Mouse (Mus musculus) thymus, postnatal 0 days (tissue): ENCODE results near the gene Whrn. TPM values are rescaled to one million over a fixed set of nuclear protein-coding genes. Genes with fewer than 3 reads are reported as not detected.

Source experiments
- DNase-seq: peaks from one replicate; pipeline ENCODE4 v3.0.0-alpha.2; 2015; ENCODE audit warnings: low spot score
- polyA plus RNA-seq: library from polyadenylated mRNA; unstranded; fragments of >200 nt; fragmentation: Nextera tagmentation; extraction: Ambion mirVana; gene quantifications from 2 replicates; pipeline ENCODE4 v1.2.1, GENCODE M21; 2015

The Whrn gene
- polyA plus RNA-seq = 12.0 and 17.1 TPM in 2 replicates

DNA sequence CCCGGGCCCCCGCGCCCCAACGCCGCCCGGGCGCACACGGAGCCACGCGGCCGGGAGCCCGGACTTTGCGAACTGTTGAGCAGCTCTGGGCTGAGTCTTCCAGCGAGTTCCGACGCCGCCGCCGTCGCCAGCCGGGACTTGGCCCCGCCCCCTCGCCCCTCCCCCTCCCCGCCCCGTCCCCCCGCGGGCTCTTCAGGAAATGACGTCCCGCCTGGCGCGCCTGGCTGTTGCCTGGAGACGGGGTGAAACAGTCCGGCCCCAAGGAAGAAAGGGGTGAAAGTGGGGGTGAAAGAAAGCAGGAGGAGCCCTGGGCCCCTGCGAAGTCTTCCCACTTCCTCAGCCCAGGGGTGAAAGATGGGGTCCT, at the start of gene Whrn:
Gene Whrn (minus strand): TSS at position 77 of the 364 bp plus-strand sequence.
- DNase-seq = peak; percentile 91

DNA sequence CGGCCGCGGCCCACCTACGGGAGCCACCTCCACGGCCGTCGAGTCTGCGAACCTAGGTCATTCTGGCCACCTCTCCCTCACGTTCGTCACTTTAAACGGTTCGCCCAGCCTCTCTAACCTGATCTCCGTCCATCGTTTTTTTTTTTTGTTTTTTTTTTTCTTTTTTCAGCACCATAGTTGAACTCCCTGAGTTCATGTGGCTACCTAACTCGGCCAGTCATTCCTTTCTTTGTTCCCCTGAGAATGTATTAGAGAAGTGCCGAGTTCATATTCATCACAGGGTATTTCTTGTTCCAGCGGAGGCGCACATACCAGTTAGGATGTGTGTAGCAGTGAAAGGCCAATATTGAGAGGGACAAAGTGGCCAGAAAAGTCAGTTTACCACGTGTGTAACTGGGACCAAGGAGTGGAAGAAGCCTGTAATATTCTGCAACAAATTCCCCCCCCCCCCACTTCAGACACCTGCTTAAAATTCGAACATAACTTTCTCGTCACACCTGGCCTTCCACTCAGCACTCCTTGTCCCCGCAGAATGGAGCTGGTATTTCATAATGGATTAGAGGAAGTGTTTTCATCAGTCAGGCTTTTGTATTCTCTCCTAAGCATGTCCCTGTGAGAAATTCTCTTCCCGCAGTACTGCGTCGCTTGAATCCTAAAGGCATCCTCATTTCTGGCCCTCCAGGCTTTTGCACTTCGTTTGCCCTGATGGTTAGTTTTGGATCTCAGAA, 49.6 kb upstream of the Whrn start:
- no peak for DNase-seq

DNA sequence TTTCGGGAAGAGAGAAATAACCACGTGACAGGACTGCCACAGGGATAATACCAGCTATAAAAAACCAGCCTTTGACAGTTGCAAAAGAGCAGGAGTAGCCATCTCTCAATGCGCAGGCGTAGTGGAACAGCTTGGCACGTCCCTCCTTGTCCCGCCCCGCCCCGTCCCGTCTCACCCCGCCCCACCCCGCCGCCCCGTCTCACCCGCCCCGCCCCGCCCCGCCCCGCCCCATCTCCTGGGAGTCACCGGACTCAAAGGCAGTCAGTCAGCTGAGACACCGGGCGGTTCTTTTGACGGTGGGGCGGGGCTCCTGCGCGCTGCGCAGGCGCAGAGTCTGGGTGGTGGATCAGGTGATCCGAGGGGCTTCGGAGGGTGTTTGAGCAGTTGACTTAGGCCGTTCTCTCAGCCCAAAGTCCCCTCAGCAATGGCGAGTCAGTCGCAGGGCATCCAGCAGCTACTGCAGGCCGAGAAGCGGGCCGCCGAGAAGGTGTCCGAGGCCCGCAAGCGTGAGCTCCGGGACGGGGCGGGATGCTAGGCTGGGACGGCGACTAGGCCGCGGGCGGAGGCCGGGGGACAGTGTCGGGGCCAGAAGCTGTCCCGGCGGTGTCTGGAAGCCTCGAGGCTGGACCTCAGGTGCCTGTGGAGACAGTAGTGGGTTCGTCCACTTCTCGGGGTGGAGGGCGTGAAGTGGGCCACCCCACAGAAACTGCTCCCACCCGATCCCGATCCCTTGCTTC, 48.9 kb upstream of the Whrn start, which contains the start of gene Atp6v1g1:
Gene Atp6v1g1 (plus strand): TSS at position 279 of the 737 bp plus-strand sequence.
- peak; percentile 95 for DNase-seq

DNA sequence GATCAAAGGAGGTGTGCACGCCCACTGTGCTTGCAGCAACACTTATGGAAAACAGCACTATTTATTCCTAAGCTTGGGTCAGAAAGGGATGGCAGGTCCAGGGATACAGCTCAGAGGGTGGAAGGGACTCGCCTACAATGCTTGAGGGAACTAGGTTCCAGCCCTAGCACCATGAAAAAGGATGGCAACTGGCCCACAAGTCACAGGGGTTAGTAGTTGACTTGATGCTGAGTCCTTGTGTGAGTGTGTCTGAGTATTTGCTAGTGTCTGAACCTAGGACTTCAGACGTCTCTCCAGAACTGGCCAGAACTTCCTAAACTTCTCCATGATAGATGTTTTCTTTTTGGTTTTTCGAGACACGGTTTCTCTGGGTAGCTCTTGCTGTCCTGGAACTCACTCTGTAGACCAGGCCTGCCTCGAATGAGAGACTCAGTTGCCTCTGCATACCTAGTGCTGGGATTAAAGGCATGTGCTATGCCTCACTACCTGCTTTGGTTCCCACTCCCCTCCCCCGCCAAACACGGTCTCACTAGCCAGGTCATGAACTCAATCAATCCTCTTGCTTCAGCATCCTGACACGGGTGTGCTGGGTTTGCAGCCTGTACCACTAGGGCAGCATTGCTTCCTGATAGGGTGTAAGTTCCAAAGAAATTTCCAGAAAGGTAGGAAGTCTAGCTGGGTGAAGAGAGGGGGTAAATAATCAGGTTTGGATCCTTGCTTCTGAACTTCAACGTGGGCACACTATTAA, 48.1 kb upstream of the Whrn start:
- DNase-seq = no peak

DNA sequence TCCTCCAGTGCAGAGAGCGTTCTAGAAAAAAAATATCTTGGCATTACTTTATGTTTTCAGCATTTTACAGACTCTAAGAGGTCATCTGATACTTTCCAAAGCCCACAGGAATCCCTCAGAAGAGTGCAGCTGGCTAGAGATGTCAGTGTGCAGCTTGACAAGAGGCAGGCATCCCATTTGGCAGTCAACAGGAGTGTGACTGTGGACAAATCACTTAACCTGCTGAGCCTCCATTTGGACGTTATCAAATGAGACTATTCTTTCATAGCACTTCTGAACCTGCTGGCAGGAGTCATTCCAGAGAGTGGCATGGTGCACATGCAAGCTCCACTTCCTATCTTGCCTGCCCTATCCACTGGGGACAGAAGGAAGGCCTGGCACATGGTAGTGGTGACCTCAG, 46.4 kb upstream of the Whrn start:
- DNase-seq = no peak

DNA sequence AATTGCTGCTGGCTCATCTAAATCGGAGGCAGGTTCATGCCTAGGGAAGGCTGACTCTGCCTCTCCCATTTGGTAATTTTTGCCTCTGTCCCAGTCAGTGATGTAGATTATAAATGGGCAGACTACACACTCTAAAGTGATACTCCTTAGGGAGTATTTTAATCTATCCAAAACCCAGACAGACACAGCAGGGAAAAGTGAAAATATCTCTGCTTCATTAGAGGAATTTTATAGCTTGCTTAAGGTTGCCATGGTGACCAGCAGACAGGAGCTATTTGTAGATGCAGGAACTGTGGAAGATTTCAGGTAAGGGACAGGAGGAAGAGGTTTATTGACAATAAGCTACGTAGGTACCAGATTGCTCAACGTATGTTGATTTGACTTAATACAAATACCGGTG, 41.8 kb upstream of the Whrn start:
- DNase-seq = no peak

DNA sequence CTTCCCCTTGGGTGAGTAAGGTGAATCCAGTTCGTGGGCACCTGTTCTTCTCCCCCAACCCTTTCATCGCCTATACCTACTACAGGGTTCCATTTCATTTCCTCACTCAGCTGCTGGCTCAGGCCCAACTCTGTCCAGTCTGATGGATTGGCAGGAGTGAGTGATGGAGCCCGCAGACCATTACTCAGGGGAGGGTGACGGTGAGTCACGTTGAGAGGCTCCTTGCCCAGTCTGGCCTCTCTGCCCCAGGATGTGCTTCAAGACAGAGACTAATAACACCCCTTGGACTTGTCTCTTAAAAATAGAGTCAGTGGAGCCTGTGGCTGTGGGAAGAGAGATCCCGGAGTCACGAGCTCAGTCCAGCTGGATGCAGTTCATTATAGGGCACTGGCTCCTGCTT, 34.6 kb upstream of the Whrn start:
- no peak for DNase-seq

DNA sequence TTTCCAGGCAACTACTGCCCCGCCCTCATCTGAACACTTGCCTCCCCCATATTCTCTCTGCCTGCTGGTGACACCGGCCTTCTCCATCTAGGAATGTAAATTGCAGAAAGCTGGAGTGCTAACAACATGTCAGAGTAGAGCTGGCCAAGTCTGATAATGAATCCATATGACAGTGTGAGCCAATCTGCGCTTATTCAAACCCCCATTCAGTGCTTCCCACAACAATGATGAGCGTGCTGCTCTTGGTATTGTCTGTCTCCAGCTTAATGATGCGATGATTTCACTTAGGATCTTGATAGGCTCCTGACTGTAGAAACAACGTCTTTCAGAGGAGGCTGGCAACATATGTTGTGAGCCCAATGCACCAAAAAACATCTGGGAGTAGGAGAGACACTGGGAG, 33.2 kb upstream of the Whrn start:
- DNase-seq = no peak

DNA sequence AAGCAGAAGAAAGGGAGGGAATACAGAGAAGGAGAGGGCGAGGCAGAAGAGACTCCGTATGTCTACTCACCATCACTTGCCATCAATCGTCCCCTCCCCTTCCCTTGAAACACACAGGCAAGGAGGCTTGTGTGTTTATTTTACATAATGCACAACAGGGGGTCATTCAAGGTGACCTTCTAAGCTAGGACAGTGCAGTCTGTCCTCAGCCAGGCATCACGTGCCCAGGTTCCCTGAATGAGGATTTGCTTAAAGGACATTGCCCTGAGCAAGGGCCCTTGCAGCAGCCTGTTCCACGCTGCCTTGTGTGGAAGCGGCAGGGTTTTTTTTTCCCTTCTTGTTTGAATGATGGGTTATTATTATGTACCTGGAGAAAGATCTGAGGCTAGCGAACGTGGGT, 29.7 kb upstream of the Whrn start:
- no peak for DNase-seq

DNA sequence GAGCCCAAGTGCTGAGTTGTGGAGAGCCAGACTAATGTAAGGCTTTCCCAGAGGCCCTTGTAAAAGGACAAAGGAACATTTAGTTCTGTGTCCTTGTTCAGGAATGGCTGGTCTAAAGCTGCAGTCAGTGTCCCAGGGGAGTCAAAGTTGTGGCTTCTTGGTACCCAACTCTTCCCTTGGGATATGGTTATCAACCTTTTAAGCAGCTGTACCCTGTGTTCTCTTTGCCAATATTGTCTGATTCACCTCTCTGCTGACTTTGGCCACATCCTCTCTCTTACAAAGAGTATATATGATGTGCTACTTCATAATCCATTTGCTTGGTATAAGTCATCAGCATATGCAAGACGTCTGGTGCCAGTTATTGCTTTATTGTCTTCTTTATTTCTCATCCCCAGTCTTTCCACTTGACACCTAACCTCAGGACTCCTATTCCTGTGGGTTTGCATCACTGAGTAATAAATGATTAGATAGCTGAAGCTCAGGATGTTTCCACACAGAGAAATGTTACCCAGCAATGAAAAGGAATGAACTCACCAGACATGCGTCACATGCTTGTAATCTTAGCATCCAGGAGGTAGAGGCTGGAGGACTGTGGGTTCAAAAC, 26.1 kb upstream of the Whrn start:
- no peak for DNase-seq

DNA sequence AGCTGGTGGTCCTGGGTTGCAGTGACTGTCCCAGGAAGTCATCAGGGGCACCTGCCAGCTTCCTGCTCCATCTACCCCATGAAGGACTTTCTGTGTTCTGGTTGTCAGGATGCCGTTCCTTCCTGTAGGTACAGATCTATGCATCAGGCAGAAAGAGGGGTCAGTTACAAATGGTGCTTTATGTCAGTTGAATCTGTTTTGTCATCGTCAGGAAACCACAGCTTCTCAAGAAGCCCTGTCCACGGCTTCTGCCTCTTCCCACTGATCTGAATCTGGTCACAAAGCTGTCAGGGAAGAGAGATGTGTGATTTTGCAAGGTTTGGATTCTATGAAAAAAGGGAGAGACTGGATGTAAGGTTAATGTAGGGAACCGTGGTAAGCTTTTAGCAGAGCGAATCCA, 19.2 kb upstream of the Whrn start:
- no peak for DNase-seq

DNA sequence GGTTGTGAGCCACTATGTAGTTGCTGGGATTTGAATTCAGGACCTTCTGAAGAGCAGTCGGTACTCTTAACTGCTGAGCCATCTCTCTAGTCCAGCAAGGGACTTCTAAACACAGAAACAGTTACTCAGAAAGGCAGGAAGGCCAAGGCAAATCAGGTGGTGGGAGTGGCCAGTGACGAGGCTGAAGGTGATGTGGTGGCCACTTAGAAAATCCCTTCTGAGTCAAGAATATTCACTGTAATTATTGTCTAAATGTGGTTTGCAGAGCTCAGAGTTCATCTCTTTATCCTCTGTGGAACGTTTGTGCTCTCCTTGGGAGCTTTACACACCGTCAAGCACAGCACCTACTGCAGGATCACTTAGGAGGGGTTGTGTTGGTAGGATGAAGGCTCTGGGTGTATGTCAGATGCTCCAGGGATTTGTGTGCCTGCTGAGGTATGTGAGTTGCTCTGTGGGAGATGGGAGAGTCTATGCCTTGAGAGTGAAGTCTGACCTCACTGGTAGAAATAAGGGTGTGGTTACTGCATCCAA, 18.7 kb upstream of the Whrn start:
- DNase-seq = no peak

DNA sequence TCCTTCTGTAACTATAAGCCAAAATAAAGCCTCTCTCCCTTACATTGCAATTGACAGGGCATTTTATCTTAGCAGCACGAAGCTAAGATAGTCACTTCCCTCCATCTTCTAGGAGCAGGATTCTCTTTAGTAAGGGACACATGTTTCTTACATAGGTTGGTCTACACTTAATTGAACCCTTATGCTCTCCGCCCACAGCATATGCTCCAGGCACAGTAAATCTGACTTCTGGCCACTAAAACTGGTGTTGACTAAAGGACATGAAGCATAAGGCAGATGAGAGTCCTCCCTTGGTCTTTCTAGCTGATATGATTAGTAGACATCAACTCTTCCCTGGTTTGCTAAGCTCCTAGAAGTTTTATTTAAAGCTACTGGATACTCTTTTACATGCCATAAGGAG, 17.1 kb upstream of the Whrn start:
- no peak for DNase-seq

DNA sequence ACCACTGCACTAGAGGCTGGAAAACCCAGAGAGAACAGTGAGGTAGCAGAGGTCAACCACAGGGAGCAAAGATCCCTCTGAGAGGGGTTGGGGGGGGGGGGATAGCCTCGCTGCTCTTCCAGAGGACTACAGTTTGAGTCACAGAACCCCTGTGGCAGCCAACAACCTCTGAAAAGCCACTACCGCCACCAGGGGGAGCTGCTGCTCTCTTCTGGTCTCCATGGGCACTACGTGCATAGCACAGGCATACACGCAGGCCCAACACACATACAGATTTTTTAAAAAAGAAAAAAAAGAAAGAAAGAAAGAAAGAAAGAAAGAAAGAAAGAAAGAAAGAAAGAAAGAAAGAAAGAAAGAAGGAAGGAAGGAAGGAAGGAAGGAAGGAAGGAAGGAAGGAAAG, 12.4 kb upstream of the Whrn start:
- DNase-seq = peak; percentile 81

DNA sequence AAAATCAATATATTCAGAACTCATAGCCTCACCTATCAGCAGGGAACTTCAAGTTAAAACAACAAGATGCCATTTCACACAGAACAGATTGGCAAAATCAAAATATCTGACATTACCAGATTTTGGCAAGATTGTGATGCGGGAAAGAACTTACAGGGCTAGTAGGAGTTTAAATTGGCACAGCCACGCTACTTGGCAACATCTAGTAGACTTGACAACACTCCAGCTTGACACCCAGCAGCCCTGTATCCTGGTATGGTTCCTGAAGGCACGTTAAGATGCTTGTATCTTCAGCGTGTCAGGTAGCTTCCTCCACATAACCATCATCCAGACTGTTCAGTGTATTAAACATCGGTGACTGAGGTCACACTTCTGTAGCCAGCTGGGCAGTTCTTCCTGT, 11.7 kb upstream of the Whrn start:
- DNase-seq = no peak

DNA sequence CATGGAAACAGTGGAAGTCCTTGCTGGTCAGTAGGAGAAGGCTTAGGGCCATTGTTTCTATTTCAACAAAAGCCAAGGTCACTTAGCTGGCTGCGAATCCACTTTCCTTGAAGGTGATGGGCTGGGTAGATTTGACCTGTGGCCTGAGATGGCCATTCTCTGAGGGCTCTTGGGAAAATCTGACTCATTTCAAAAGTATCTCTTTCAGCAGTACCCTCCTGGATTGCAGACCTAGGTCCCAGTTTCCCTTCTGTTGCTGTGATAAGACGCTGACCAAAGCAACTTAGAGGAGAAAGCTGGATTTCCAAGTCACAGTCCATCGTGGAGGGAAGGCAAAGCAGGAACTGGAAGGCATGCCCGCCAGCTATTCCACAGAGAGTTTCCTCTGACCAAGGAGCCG, 8.2 kb upstream of the Whrn start:
- DNase-seq = no peak

DNA sequence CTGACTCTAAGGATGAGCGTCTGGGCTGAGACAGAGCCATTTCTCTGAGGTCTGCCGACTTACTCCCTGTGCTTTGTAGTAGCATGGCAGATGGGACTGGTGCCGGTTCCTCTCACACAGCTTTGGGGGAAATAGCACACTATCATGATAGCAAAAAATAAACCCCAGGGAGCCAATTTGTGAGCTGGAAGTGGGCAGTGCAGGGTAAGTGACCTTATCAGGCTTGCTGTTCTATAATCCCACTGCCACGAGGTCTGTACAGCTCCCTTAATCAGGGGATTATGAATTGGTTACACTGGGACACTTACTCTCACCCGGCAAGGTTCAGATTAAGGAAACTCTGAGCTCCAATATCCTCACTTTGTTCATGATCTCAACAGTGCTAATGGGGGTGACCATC, 5.3 kb upstream of the Whrn start:
- DNase-seq = no peak

DNA sequence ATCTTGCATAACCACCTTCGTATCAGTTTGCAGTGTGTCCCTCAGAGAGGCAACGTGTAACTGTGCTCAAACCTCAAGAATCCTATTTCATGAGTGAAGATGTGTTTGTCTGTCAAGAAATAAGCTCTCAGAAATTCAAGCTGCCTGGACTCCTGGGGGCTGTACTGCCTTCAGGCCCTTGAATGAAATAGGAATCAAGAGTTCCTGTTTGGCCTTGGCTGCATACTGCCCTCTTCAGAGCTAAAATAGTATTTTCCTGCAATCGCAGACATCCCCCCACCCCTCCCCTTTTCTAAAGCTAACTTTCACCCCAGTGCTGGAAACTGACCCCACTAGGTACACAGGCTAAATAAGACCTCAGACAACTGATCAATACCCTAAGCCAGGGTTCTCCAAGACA, 2.6 kb upstream of the Whrn start:
- peak; percentile 43 for DNase-seq

DNA sequence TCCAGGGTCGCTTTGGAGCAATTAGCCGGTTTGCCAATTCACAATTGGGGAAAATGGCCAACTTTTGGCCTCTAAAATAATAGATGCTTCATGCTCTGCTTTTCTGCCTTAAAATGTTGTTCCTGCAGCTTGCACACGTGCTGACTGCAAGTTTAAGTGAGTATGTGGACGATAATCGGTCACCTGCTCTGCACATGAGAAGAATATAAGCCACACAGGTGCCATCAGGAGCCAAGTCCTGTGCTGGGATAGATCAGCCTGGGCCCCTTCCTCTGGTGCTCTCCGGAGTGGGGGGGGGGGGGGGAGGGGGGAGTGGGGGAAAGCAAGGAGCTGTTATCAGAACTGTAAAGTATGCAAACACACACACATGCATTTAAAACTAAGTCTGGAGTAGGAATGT, 521 bp upstream of the Whrn start:
- DNase-seq = no peak

DNA sequence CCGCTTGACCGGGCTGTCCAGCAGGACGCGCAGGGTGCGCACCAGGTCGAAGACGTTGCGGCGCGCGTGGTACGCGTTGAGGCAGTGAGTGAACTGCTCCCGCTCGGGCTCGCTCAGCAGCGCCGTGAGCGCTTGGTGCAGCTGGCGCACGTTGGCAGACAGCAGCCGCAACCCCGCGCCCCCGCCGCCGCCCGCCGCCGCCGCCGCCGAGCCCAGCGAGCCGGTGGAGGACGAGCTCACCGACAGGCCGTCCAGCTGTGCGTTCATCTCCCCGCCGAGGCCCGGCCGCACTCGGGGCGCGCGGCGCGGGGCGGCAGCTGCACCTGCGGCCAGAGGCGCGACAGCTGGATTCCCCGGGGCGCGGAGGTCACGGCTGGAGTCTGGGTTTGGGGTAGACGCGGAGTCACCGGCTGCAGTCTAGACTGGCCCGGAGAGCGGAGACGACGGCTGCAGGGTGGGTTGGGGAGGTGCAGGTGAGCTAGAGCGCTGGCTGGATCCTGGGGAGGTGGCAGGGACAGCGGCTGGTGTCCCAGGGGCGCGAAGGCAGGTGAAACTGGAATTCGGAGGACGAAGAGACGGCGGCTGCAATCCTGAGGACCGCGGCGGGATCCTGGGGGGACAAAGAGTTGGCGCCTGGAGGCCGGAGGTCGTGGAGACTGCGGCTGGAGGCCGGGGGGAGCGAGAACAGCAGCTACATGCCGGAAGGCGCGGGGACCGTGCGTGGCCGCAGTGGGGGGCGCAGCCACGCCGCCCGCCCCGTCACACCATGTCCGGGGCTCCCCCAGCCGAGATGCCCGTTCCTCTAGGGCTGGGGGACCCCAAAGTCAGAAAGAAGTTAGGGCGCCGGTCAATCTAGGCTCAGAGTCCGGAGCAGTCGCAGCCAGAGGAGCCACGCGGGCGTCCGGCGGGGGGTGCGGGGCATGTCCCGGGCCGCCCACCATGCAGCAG, 550 bp downstream of the Whrn start:
- DNase-seq = peak; percentile 77
